8 mouse cellular contexts compared by ENCODE assay signal in genomic region chr17:23925090-23925493, GRCm38 (mm10). TPM values are rescaled to one million over a fixed set of nuclear protein-coding genes. Genes with fewer than 3 reads are reported as not detected.
DNase-seq lines count a peak whose midpoint lies in the region; ATAC-seq and TF ChIP-seq lines count a peak whose summit lies in the region.

No protein-coding gene starts in this region.

- peak overlapping the region; percentile 95 for H3K27ac ChIP-seq in embryonic facial prominence, embryonic 13.5 days
- H3K27ac ChIP-seq in kidney, embryonic 16.5 days (ENCODE audit: low read length): peak overlapping the region; percentile 91
- peak overlapping the region; percentile 87 for H3K27ac ChIP-seq in midbrain, postnatal 0 days (ENCODE audit: low read depth, low read length)
- peak overlapping the region; percentile 97 for H3K27ac ChIP-seq in stomach, embryonic 14.5 days (ENCODE audit: low read length)

- no peaks in the 10 kb centered on the region for H3K36me3 ChIP-seq in embryonic facial prominence, embryonic 13.5 days
- H3K36me3 ChIP-seq in kidney, embryonic 16.5 days (ENCODE audit: insufficient read depth, low read length): no peaks in the 10 kb centered on the region
- no peaks in the 10 kb centered on the region for H3K36me3 ChIP-seq in midbrain, postnatal 0 days (ENCODE audit: insufficient read depth, low read length)
- no peaks in the 10 kb centered on the region for H3K36me3 ChIP-seq in stomach, embryonic 14.5 days (ENCODE audit: control insufficient read depth, insufficient read depth, low read length)

- peak; percentile 80 for ATAC-seq in embryonic facial prominence, embryonic 13.5 days (ENCODE audit: insufficient number of reproducible peaks, insufficient read depth, low FRiP score, low TSS enrichment, low read depth)
- ATAC-seq in kidney, embryonic 16.5 days (ENCODE audit: low FRiP score, low TSS enrichment): peak; percentile 85
- ATAC-seq in midbrain, postnatal 0 days (ENCODE audit: low FRiP score): peak; percentile 87
- peak; percentile 81 for ATAC-seq in stomach, embryonic 14.5 days (ENCODE audit: insufficient number of reproducible peaks, insufficient read depth, low FRiP score, low read depth)

- H3K27me3 ChIP-seq in embryonic facial prominence, embryonic 13.5 days: no peaks in the 10 kb centered on the region; the same call in 1 of the 2 replicates
- no peaks in the 10 kb centered on the region for H3K27me3 ChIP-seq in kidney, embryonic 16.5 days (ENCODE audit: insufficient read depth, low read length)
- H3K27me3 ChIP-seq in midbrain, postnatal 0 days (ENCODE audit: insufficient read depth, low read length): no peaks in the 10 kb centered on the region
- H3K27me3 ChIP-seq in stomach, embryonic 14.5 days (ENCODE audit: control insufficient read depth, insufficient read depth, low read length): no peaks in the 10 kb centered on the region

- peak overlapping the region; percentile 84 for H3K4me2 ChIP-seq in embryonic facial prominence, embryonic 13.5 days
- peak overlapping the region; percentile 67 for H3K4me2 ChIP-seq in kidney, embryonic 16.5 days (replicated peaks; ENCODE audit: low read depth, low read length)
- peak overlapping the region; percentile 80 for H3K4me2 ChIP-seq in midbrain, postnatal 0 days (ENCODE audit: low read depth, low read length, poor library complexity, severe bottlenecking)
- peak overlapping the region; percentile 72 for H3K4me2 ChIP-seq in stomach, embryonic 14.5 days (replicated peaks; ENCODE audit: low read depth, low read length)

- peaks cover 6% of the 10 kb centered on the region for H3K4me1 ChIP-seq in embryonic facial prominence, embryonic 13.5 days
- peaks cover 7% of the 10 kb centered on the region for H3K4me1 ChIP-seq in kidney, embryonic 16.5 days (ENCODE audit: insufficient read depth, low read length)
- H3K4me1 ChIP-seq in midbrain, postnatal 0 days (ENCODE audit: insufficient read depth, low read length): no peaks in the 10 kb centered on the region
- peaks cover 6% of the 10 kb centered on the region; the same call in 1 of the 2 replicates for H3K4me1 ChIP-seq in stomach, embryonic 14.5 days (ENCODE audit: control insufficient read depth, insufficient read depth, low read length)

- H3K4me3 ChIP-seq in embryonic facial prominence, embryonic 13.5 days: peak overlapping the region; percentile 58
- peak overlapping the region; percentile 53 for H3K4me3 ChIP-seq in kidney, embryonic 16.5 days (ENCODE audit: low read length)
- peak overlapping the region; percentile 51 for H3K4me3 ChIP-seq in midbrain, postnatal 0 days (ENCODE audit: low read depth, low read length)
- H3K4me3 ChIP-seq in stomach, embryonic 14.5 days (ENCODE audit: low read depth, low read length): peak overlapping the region; percentile 51

- 0% methylated on average over 14 of the region's 14 CpGs for WGBS in embryonic facial prominence, embryonic 13.5 days
- WGBS in kidney, embryonic 16.5 days: 0% methylated on average over 14 of the region's 14 CpGs
- WGBS in midbrain, postnatal 0 days: 0% methylated on average over 14 of the region's 14 CpGs
- under 1% methylated on average over 14 of the region's 14 CpGs for WGBS in stomach, embryonic 14.5 days

- DNase-seq in CD4-positive helper T cell, adult 2 months (ENCODE audit: low read depth, low spot score): peak; percentile 38
- peak; percentile 67 to 69 for DNase-seq in adrenal gland, postnatal 36 days
- peak; percentile 53 for DNase-seq in heart, adult 8-10 months (ENCODE audit: low spot score)
- peak; percentile 61 for DNase-seq in liver
- peak; percentile 92 for DNase-seq in midbrain, postnatal 0 days (ENCODE audit: low spot score)

- peak; percentile 26; the same call in 1 of the 2 replicates for TF ChIP-seq CTCF in midbrain, postnatal 0 days (IDR thresholded peaks at IDR 0.05)

- H3K9me3 ChIP-seq in embryonic facial prominence, embryonic 13.5 days: no peaks in the 10 kb centered on the region
- H3K9me3 ChIP-seq in kidney, embryonic 16.5 days (ENCODE audit: low read length): no peaks in the 10 kb centered on the region
- no peaks in the 10 kb centered on the region for H3K9me3 ChIP-seq in midbrain, postnatal 0 days (ENCODE audit: low read length)
- no peaks in the 10 kb centered on the region for H3K9me3 ChIP-seq in stomach, embryonic 14.5 days (ENCODE audit: control insufficient read depth, low read depth, low read length)

- peak overlapping the region; percentile 76 for H3K9ac ChIP-seq in embryonic facial prominence, embryonic 13.5 days
- H3K9ac ChIP-seq in kidney, embryonic 16.5 days (replicated peaks; ENCODE audit: low read length): peak overlapping the region; percentile 77
- peak overlapping the region; percentile 64 for H3K9ac ChIP-seq in midbrain, postnatal 0 days (replicated peaks; ENCODE audit: low read length, poor library complexity, severe bottlenecking)
- peak overlapping the region; percentile 56 for H3K9ac ChIP-seq in stomach, embryonic 14.5 days (replicated peaks; ENCODE audit: low read depth, low read length)

RNA-seq across cellular contexts. Expression of gene Dcpp3, which starts 7.8 kb away (rescaled TPM):
- not detected for total RNA-seq in adrenal gland, postnatal 36 days (2021)
- not detected in 2 replicates for polyA plus RNA-seq in embryonic facial prominence, embryonic 13.5 days (2015; fragmentation: Nextera tagmentation; extraction: Ambion mirVana)
- total RNA-seq in heart, adult 8-10 months (2022): not detected
- not detected in 2 replicates for polyA plus RNA-seq in kidney, embryonic 16.5 days (2015; fragmentation: Nextera tagmentation; extraction: Ambion mirVana)
- not detected in 2 replicates for total RNA-seq in midbrain, postnatal 0 days (2014; rRNA removed)
- polyA plus RNA-seq in midbrain, postnatal 0 days (2015; fragmentation: Nextera tagmentation; extraction: Ambion mirVana): not detected in 2 replicates
- polyA plus RNA-seq in stomach, embryonic 14.5 days (2014; fragmentation: Nextera tagmentation; extraction: Ambion mirVana): not detected in 2 replicates

RNA-seq across cellular contexts. Expression of gene Sbp, which starts 16.4 kb away (rescaled TPM):
- total RNA-seq in adrenal gland, postnatal 36 days (2021): not detected
- polyA plus RNA-seq in embryonic facial prominence, embryonic 13.5 days (2015; fragmentation: Nextera tagmentation; extraction: Ambion mirVana): not detected in 2 replicates
- not detected for total RNA-seq in heart, adult 8-10 months (2022)
- not detected in 2 replicates for polyA plus RNA-seq in kidney, embryonic 16.5 days (2015; fragmentation: Nextera tagmentation; extraction: Ambion mirVana)
- not detected in 2 replicates for total RNA-seq in midbrain, postnatal 0 days (2014; rRNA removed)
- not detected in 2 replicates for polyA plus RNA-seq in midbrain, postnatal 0 days (2015; fragmentation: Nextera tagmentation; extraction: Ambion mirVana)
- not detected in 2 replicates for polyA plus RNA-seq in stomach, embryonic 14.5 days (2014; fragmentation: Nextera tagmentation; extraction: Ambion mirVana)

RNA-seq across cellular contexts. Expression of gene Sbpl, which starts 30.0 kb away (rescaled TPM):
- total RNA-seq in adrenal gland, postnatal 36 days (2021): not detected
- polyA plus RNA-seq in embryonic facial prominence, embryonic 13.5 days (2015; fragmentation: Nextera tagmentation; extraction: Ambion mirVana): not detected in 2 replicates
- total RNA-seq in heart, adult 8-10 months (2022): not detected
- not detected in 2 replicates for polyA plus RNA-seq in kidney, embryonic 16.5 days (2015; fragmentation: Nextera tagmentation; extraction: Ambion mirVana)
- not detected in 2 replicates for total RNA-seq in midbrain, postnatal 0 days (2014; rRNA removed)
- not detected in 2 replicates for polyA plus RNA-seq in midbrain, postnatal 0 days (2015; fragmentation: Nextera tagmentation; extraction: Ambion mirVana)
- polyA plus RNA-seq in stomach, embryonic 14.5 days (2014; fragmentation: Nextera tagmentation; extraction: Ambion mirVana): not detected in 2 replicates

RNA-seq across cellular contexts. Expression of gene Dcpp2, which starts 44.4 kb away (rescaled TPM):
- not detected for total RNA-seq in adrenal gland, postnatal 36 days (2021)
- polyA plus RNA-seq in embryonic facial prominence, embryonic 13.5 days (2015; fragmentation: Nextera tagmentation; extraction: Ambion mirVana): not detected in 2 replicates
- not detected for total RNA-seq in heart, adult 8-10 months (2022)
- polyA plus RNA-seq in kidney, embryonic 16.5 days (2015; fragmentation: Nextera tagmentation; extraction: Ambion mirVana): not detected in 2 replicates
- total RNA-seq in midbrain, postnatal 0 days (2014; rRNA removed): not detected in 2 replicates
- not detected in 2 replicates for polyA plus RNA-seq in midbrain, postnatal 0 days (2015; fragmentation: Nextera tagmentation; extraction: Ambion mirVana)
- polyA plus RNA-seq in stomach, embryonic 14.5 days (2014; fragmentation: Nextera tagmentation; extraction: Ambion mirVana): not detected in 2 replicates

RNA-seq across cellular contexts. Expression of gene Dcpp1, which starts 44.4 kb away (rescaled TPM):
- not detected for total RNA-seq in adrenal gland, postnatal 36 days (2021)
- polyA plus RNA-seq in embryonic facial prominence, embryonic 13.5 days (2015; fragmentation: Nextera tagmentation; extraction: Ambion mirVana): not detected in 2 replicates
- total RNA-seq in heart, adult 8-10 months (2022): not detected
- polyA plus RNA-seq in kidney, embryonic 16.5 days (2015; fragmentation: Nextera tagmentation; extraction: Ambion mirVana): not detected in 2 replicates
- total RNA-seq in midbrain, postnatal 0 days (2014; rRNA removed): 2.0 TPM in 1 of 2 replicates, not detected in the other
- polyA plus RNA-seq in midbrain, postnatal 0 days (2015; fragmentation: Nextera tagmentation; extraction: Ambion mirVana): not detected in 2 replicates
- polyA plus RNA-seq in stomach, embryonic 14.5 days (2014; fragmentation: Nextera tagmentation; extraction: Ambion mirVana): not detected in 2 replicates

Comparison
In these comparisons a context has a peak if more than half of its experiments do, and no peak if none do; other contexts are left out.
1. Peak in every context shown above with its lines: DNase-seq, ATAC-seq, H3K4me3 ChIP-seq and H3K27ac ChIP-seq.
2. DNase-seq: peak in every context shown above with its lines; median percentile 92 in midbrain, postnatal 0 days; 68 in adrenal gland, postnatal 36 days; 61 in liver; 53 in heart, adult 8-10 months; 38 in CD4-positive helper T cell, adult 2 months.